Mouse (Mus musculus): ENCODE measurements around the gene Mapk3. TPM values are rescaled to one million over a fixed set of nuclear protein-coding genes. Genes with fewer than 3 reads are reported as not detected.

The Mapk3 gene
- total and polyA plus RNA-seq, 2 experiments, result 10.4 to 70.7 TPM

DNA sequence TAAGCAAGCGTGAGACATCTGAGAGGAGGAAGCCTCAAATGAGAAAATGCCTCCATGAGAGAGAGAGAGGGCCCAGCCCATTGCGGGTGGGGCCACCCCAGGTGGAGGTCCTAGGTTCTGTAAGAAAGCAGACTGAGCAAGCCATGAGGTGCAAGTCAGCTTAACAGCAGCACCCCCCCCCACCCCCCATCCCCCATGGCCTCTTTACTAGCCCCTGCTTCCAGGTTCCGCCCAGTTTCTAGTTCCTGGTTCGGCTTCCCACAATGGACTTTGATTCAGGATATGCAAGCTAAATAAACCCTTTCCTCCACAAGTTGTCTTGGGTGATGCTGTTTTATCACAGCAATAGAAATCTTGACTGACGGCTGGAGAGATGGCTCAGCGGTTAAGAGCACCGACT is 10.6 kb upstream of the Mapk3 start:
- Histone ChIP-seq H3K9ac (ENCODE audit: low read depth, low read length) (no peak overlapping the region), H3K79me2 (ENCODE audit: control insufficient read depth, insufficient read depth, low read length) (no peaks in the 10 kb centered on the region), H3K36me3 (ENCODE audit: control insufficient read depth, insufficient read depth, low read length) (no peaks in the 10 kb centered on the region), H3K4me3 (ENCODE audit: insufficient read depth, low read depth, low read length) (no peak overlapping the region), H3K4me1 (ENCODE audit: control insufficient read depth, insufficient read depth, low read length) (peaks cover 8% of the 10 kb centered on the region), H3K27me3 (ENCODE audit: control insufficient read depth, insufficient read depth, low read length) (no peaks in the 10 kb centered on the region), H3K27ac (replicated peaks; ENCODE audit: insufficient read depth, low read depth, low read length) (no peak overlapping the region)
- no peak for TF ChIP-seq CTCF (IDR thresholded peaks at IDR 0.05; ENCODE audit: low read depth, low read length)
- TF ChIP-seq POLR2A (IDR thresholded peaks at IDR 0.05; ENCODE audit: extremely low read depth, insufficient read depth, low read length), result no peak
- 70% methylated on average over 7 of the region's 7 CpGs for WGBS
- no peak for DNase-seq (ENCODE audit: extremely low read depth, low read depth, low spot score)

DNA sequence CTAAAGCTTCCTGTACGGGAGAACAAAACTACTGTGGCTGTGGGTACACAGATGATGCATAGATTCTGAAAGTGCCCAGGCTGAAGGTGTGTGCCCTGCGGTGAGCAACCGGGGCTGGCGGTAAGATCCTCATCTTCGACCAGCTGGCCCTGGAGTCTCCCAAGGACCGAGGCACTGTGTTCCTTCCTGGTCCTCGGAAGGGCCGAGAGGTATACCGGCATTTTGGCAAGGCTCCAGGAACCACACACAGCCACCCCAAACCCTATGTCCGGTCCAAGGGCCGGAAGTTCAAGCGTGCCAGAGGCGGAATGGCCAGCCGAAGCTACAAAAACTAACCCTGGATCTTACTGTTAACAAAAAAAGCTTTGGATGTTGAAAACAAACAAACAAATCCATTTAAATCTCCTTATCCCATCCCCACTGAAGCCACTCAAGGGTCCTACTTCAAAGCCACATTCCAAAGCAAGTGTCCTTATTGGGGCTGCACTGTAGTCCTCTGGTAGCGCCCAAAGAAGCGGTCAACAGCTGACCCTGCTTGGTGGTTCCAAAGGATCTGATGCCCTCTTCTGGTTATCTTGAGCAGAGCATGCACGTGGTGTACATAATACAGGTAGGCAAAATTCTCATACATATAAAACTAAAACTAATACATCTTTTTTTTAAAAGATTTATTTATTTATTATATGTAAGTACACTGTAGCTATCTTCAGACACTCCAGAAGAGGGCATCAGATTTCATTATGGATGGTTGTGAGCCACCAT is 9.6 kb upstream of the Mapk3 start:
- Histone ChIP-seq H3K27me3 (ENCODE audit: control insufficient read depth, insufficient read depth, low read length) (no peaks in the 10 kb centered on the region), H3K4me3 (ENCODE audit: insufficient read depth, low read depth, low read length) (no peak overlapping the region), H3K79me2 (ENCODE audit: control insufficient read depth, insufficient read depth, low read length) (no peaks in the 10 kb centered on the region), H3K27ac (replicated peaks; ENCODE audit: insufficient read depth, low read depth, low read length) (no peak overlapping the region), H3K4me1 (ENCODE audit: control insufficient read depth, insufficient read depth, low read length) (peaks cover 10% of the 10 kb centered on the region), H3K36me3 (ENCODE audit: control insufficient read depth, insufficient read depth, low read length) (no peaks in the 10 kb centered on the region), H3K9ac (ENCODE audit: low read depth, low read length) (no peak overlapping the region)
- WGBS, result 91% methylated on average over 17 of the region's 17 CpGs
- no peak for DNase-seq (ENCODE audit: extremely low read depth, low read depth, low spot score)
- TF ChIP-seq POLR2A (IDR thresholded peaks at IDR 0.05; ENCODE audit: extremely low read depth, insufficient read depth, low read length), result no peak
- TF ChIP-seq CTCF (IDR thresholded peaks at IDR 0.05; ENCODE audit: low read depth, low read length), result 0 out of 2 replicates have a peak, but pooled peaks have one; percentile 7

DNA sequence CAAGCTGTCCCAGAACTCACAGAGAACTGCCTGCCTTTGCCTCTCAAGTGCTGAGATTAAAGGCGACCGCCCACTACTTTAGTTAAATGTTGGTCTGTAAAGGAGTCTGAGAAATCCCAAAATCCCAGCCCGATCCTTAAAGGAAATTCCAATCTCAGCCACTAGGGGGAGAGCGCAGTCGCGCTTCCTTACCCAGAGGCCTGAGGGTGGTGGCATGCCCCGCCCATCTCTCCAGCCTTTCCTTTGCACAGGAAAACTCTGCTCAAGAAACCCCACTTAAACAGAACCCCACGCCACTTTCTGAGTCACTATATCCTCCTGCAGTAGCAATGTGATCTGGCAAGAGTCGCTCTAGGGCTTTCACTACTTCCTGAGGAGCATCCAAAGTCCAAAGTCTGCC is 4.5 kb upstream of the Mapk3 start:
- H3K9ac ChIP-seq (ENCODE audit: low read depth, low read length), result peak overlapping the region; percentile 33; the same call in 1 of the 2 replicates
- under 1% methylated on average over 9 of the region's 9 CpGs for WGBS
- no peaks in the 10 kb centered on the region for H3K27me3 ChIP-seq (ENCODE audit: control insufficient read depth, insufficient read depth, low read length)
- TF ChIP-seq CTCF (IDR thresholded peaks at IDR 0.05; ENCODE audit: low read depth, low read length), result peak; percentile 90
- TF ChIP-seq POLR2A (IDR thresholded peaks at IDR 0.05; ENCODE audit: extremely low read depth, insufficient read depth, low read length), result no peak
- H3K4me3 ChIP-seq (ENCODE audit: insufficient read depth, low read depth, low read length), result no peak overlapping the region
- peak; percentile 54 for DNase-seq (ENCODE audit: extremely low read depth, low read depth, low spot score)
- no peaks in the 10 kb centered on the region for H3K36me3 ChIP-seq (ENCODE audit: control insufficient read depth, insufficient read depth, low read length)
- H3K79me2 ChIP-seq (ENCODE audit: control insufficient read depth, insufficient read depth, low read length), result peaks cover 3% of the 10 kb centered on the region; the same call in 1 of the 2 replicates
- peaks cover 6% of the 10 kb centered on the region for H3K4me1 ChIP-seq (ENCODE audit: control insufficient read depth, insufficient read depth, low read length)
- H3K27ac ChIP-seq (replicated peaks; ENCODE audit: insufficient read depth, low read depth, low read length), result no peak overlapping the region

DNA sequence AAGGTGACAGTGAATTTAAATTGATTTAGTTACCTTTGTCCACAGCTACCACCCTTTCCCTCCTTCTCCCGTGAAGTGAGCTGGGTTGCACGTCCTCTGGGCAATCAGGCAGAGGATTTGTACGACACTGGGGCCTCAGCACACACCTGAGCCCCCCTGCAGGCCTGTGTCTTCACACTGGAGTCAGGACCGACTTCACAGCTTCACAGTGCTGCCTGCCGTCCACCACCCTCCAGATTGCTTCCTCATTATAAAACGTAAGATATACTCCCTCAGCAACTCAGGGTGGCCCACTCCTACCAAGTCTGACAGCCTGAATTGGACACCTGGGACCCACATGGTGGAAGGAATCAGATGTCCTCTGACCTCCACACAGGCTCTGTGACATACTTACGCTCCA is 862 bp upstream of the Mapk3 start:
- H3K79me2 ChIP-seq (ENCODE audit: control insufficient read depth, insufficient read depth, low read length), result peaks cover 3% of the 10 kb centered on the region; the same call in 1 of the 2 replicates
- TF ChIP-seq POLR2A (IDR thresholded peaks at IDR 0.05; ENCODE audit: extremely low read depth, insufficient read depth, low read length), result no peak
- WGBS, result 89% methylated on average over 7 of the region's 7 CpGs
- H3K9ac ChIP-seq (ENCODE audit: low read depth, low read length), result no peak overlapping the region
- H3K27me3 ChIP-seq (ENCODE audit: control insufficient read depth, insufficient read depth, low read length), result no peaks in the 10 kb centered on the region
- H3K4me3 ChIP-seq (ENCODE audit: insufficient read depth, low read depth, low read length), result no peak overlapping the region
- H3K36me3 ChIP-seq (ENCODE audit: control insufficient read depth, insufficient read depth, low read length), result no peaks in the 10 kb centered on the region
- H3K4me1 ChIP-seq (ENCODE audit: control insufficient read depth, insufficient read depth, low read length), result peaks cover 9% of the 10 kb centered on the region
- DNase-seq (ENCODE audit: extremely low read depth, low read depth, low spot score), result no peak
- no peak overlapping the region for H3K27ac ChIP-seq (replicated peaks; ENCODE audit: insufficient read depth, low read depth, low read length)

DNA sequence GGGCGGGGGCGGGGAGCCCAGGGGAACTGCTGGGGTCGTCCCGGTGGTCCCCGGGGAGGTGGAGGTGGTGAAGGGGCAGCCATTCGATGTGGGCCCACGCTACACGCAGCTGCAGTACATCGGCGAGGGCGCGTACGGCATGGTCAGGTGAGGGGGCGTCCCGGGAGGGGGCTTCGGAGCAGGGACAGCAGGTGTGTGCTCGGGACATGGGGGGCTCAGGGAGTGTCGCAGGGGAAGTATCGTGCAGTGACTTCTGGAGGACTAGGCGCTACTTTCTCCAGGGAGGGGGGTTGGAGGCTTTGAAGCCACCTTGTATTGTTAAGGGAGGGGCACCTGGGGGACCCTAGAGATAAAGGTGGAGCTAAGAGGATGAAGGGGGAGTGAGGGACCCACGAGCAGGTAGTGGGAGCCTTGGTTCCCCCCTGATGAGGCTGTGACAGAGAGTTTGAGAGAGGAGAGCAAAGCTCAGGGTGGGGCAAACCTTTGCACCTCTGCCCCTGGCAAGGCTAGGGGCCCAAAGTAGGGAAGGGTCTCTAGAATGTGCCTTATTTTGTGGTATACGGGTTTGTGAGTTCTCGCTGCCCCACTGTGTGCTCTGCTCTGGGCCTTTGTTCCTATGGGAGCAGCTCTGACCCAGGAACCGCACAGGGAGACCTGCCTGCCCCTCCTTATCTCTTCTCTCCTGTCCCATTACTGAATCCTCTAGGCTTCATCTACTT is 430 bp downstream of the Mapk3 start:
- DNase-seq (ENCODE audit: extremely low read depth, low read depth, low spot score), result no peak
- peaks cover 3% of the 10 kb centered on the region; the same call in 1 of the 2 replicates for H3K79me2 ChIP-seq (ENCODE audit: control insufficient read depth, insufficient read depth, low read length)
- peak overlapping the region; percentile 91 for H3K4me3 ChIP-seq (ENCODE audit: insufficient read depth, low read depth, low read length)
- peaks cover 6% of the 10 kb centered on the region for H3K4me1 ChIP-seq (ENCODE audit: control insufficient read depth, insufficient read depth, low read length)
- no peaks in the 10 kb centered on the region for H3K27me3 ChIP-seq (ENCODE audit: control insufficient read depth, insufficient read depth, low read length)
- no peaks in the 10 kb centered on the region for H3K36me3 ChIP-seq (ENCODE audit: control insufficient read depth, insufficient read depth, low read length)
- 1% methylated on average over 22 of the region's 24 CpGs for WGBS
- TF ChIP-seq CTCF (IDR thresholded peaks at IDR 0.05; ENCODE audit: low read depth, low read length) (no peak), POLR2A (IDR thresholded peaks at IDR 0.05; ENCODE audit: extremely low read depth, insufficient read depth, low read length) (0 out of 2 replicates have a peak, but pooled peaks have one; percentile 5)
- peak overlapping the region; percentile 70 for H3K27ac ChIP-seq (replicated peaks; ENCODE audit: insufficient read depth, low read depth, low read length)
- peak overlapping the region; percentile 94 for H3K9ac ChIP-seq (ENCODE audit: low read depth, low read length)
